8 mouse cellular contexts compared by ENCODE assay signal in genomic region chr17:32991965-32992698, GRCm38 (mm10). TPM values are rescaled to one million over a fixed set of nuclear protein-coding genes. Genes with fewer than 3 reads are reported as not detected.
DNase-seq lines count a peak whose midpoint lies in the region; ATAC-seq and TF ChIP-seq lines count a peak whose summit lies in the region.

No protein-coding gene starts in this region.

- peak overlapping the region; percentile 82; the same call in 1 of the 2 replicates for H3K27ac ChIP-seq in embryonic facial prominence, embryonic 15.5 days (replicated peaks)
- no peak overlapping the region for H3K27ac ChIP-seq in intestine, postnatal 0 days (ENCODE audit: low read depth, low read length)

- ATAC-seq in embryonic facial prominence, embryonic 15.5 days (ENCODE audit: insufficient number of reproducible peaks, low FRiP score, low TSS enrichment, low read depth) = no peak
- no peak for ATAC-seq in intestine, postnatal 0 days

- H3K4me1 ChIP-seq in embryonic facial prominence, embryonic 15.5 days = peaks cover 16% of the 10 kb centered on the region
- peaks cover 2% of the 10 kb centered on the region; the same call in 1 of the 2 replicates for H3K4me1 ChIP-seq in intestine, postnatal 0 days (replicated peaks; ENCODE audit: control insufficient read depth, insufficient read depth, low read length)

- peak overlapping the region; percentile 63 for H3K4me2 ChIP-seq in embryonic facial prominence, embryonic 15.5 days (replicated peaks)
- H3K4me2 ChIP-seq in intestine, postnatal 0 days (replicated peaks; ENCODE audit: low read depth) = peak overlapping the region; percentile 70

- peak; percentile 60 for TF ChIP-seq CTCF in intestine, postnatal 0 days (IDR thresholded peaks at IDR 0.05; ENCODE audit: low read depth)

- H3K9me3 ChIP-seq in embryonic facial prominence, embryonic 15.5 days (replicated peaks) = no peaks in the 10 kb centered on the region; the same call in 1 of the 2 replicates
- H3K9me3 ChIP-seq in intestine, postnatal 0 days (ENCODE audit: control insufficient read depth) = no peaks in the 10 kb centered on the region

- H3K36me3 ChIP-seq in embryonic facial prominence, embryonic 15.5 days = peaks cover 24% of the 10 kb centered on the region
- no peaks in the 10 kb centered on the region for H3K36me3 ChIP-seq in intestine, postnatal 0 days (ENCODE audit: control insufficient read depth, insufficient read depth)

- H3K9ac ChIP-seq in embryonic facial prominence, embryonic 15.5 days = peak overlapping the region; percentile 57; the same call in 1 of the 2 replicates
- H3K9ac ChIP-seq in intestine, postnatal 0 days (ENCODE audit: low read depth, low read length) = 0 out of 2 replicates have a peak overlapping the region, but pooled peaks have one; percentile 72

- WGBS in embryonic facial prominence, embryonic 15.5 days = 59% methylated on average over 12 of the region's 12 CpGs
- 62% methylated on average over 12 of the region's 12 CpGs for WGBS in intestine, postnatal 0 days

- peak; percentile 42 to 61 for DNase-seq in cerebellum, postnatal 10 days
- no peak for DNase-seq in cerebellum, postnatal 4 days (ENCODE audit: low spot score in 2 of 2)
- peak; percentile 27 to 42 for DNase-seq in CD8-positive naive resting alpha-beta T cell, adult 2 months (ENCODE audit: low read depth in 2 of 2, low spot score in 2 of 2)
- peak; percentile 50 for DNase-seq in lung, postnatal 10 days
- peak; percentile 53 for DNase-seq in thymus, postnatal 14 days
- no peak for DNase-seq in gastrocnemius, adult 8-10 months (ENCODE audit: low spot score in 2 of 2)

- no peaks in the 10 kb centered on the region for H3K27me3 ChIP-seq in embryonic facial prominence, embryonic 15.5 days
- H3K27me3 ChIP-seq in intestine, postnatal 0 days (replicated peaks; ENCODE audit: control insufficient read depth, insufficient read depth, low read length) = no peaks in the 10 kb centered on the region

- H3K4me3 ChIP-seq in embryonic facial prominence, embryonic 15.5 days (replicated peaks) = peak overlapping the region; percentile 71
- peak overlapping the region; percentile 92 for H3K4me3 ChIP-seq in intestine, postnatal 0 days (ENCODE audit: low read depth, low read length)

RNA-seq across cellular contexts. Expression of gene Zfp952, which starts 0.8 kb away (rescaled TPM):
- polyA plus RNA-seq in embryonic facial prominence, embryonic 15.5 days (2015; fragmentation: Nextera tagmentation; extraction: Ambion mirVana) = 11.7 and 13.7 TPM in 2 replicates
- 4.7 and 4.9 TPM in 2 replicates for polyA plus RNA-seq in intestine, postnatal 0 days (2015; fragmentation: Nextera tagmentation; extraction: Ambion mirVana)
- total RNA-seq in gastrocnemius, adult 8-10 months (2022) = 1 to 10 TPM; 3.7 to 4.0 (median 3.9) TPM

RNA-seq across cellular contexts. Expression of gene Zfp472, which starts 26.5 kb away (rescaled TPM):
- polyA plus RNA-seq in embryonic facial prominence, embryonic 15.5 days (2015; fragmentation: Nextera tagmentation; extraction: Ambion mirVana) = 10.5 and 11.2 TPM in 2 replicates
- 4.9 and 5.3 TPM in 2 replicates for polyA plus RNA-seq in intestine, postnatal 0 days (2015; fragmentation: Nextera tagmentation; extraction: Ambion mirVana)
- total RNA-seq in gastrocnemius, adult 8-10 months (2022) = 1 to 10 TPM; 1.1 to 1.7 (median 1.4) TPM

RNA-seq across cellular contexts. Expression of gene Zfp763, which starts 41.1 kb away (rescaled TPM):
- polyA plus RNA-seq in embryonic facial prominence, embryonic 15.5 days (2015; fragmentation: Nextera tagmentation; extraction: Ambion mirVana) = 13.7 and 13.9 TPM in 2 replicates
- 3.7 and 4.1 TPM in 2 replicates for polyA plus RNA-seq in intestine, postnatal 0 days (2015; fragmentation: Nextera tagmentation; extraction: Ambion mirVana)
- 1 to 10 TPM; 1.8 to 4.8 (median 4.4) TPM for total RNA-seq in gastrocnemius, adult 8-10 months (2022)

RNA-seq across cellular contexts. Expression of gene Cyp4f13, which starts 44.9 kb away (rescaled TPM):
- 15.9 and 17.7 TPM in 2 replicates for polyA plus RNA-seq in embryonic facial prominence, embryonic 15.5 days (2015; fragmentation: Nextera tagmentation; extraction: Ambion mirVana)
- 61.8 and 62.9 TPM in 2 replicates for polyA plus RNA-seq in intestine, postnatal 0 days (2015; fragmentation: Nextera tagmentation; extraction: Ambion mirVana)
- total RNA-seq in gastrocnemius, adult 8-10 months (2022) = 1 to 10 TPM; 6.3 to 9.3 (median 7.2) TPM

Comparison
In these comparisons a context has a peak if more than half of its experiments do, and no peak if none do; other contexts are left out.
1. DNase-seq: peak in cerebellum, postnatal 10 days (2 of 2), CD8-positive naive resting alpha-beta T cell, adult 2 months (2 of 2), lung, postnatal 10 days (single experiment) and thymus, postnatal 14 days (single experiment); none in cerebellum, postnatal 4 days (0 of 2) and gastrocnemius, adult 8-10 months (0 of 2).